Mouse (Mus musculus) heart, embryonic 14.5 days (tissue): ENCODE data around the gene Shisa4. TPM values are rescaled to one million over a fixed set of nuclear protein-coding genes. Genes with fewer than 3 reads are reported as not detected.

ENCODE experiments used
- ATAC-seq: fragments of 200-750 bp; cut with Nextera tagmentation; 2 replicates; pipeline ENCODE4 v1.8.0; 2017; ENCODE audit warnings: low read depth, moderate TSS enrichment; ENCODE audit not compliant: insufficient number of reproducible peaks, insufficient read depth, low FRiP score
- H3K27ac ChIP-seq, 2 experiments: fragments of 200-500 bp in 1 of 2; fragments of 300-500 bp in 1 of 2; sonication (generic) in 1 of 2; replicated peaks in 1 of 2; 2 replicates each; pipeline ENCODE4 v1.5.1; 2012 to 2014; ENCODE audit warnings: low read depth in 2 of 2, low read length in 2 of 2, control low read depth in 1 of 2, mild to moderate bottlenecking in 1 of 2, mixed read lengths in 1 of 2; ENCODE audit not compliant: control insufficient read depth in 1 of 2, insufficient read depth in 1 of 2
- H3K27me3 ChIP-seq: fragments of 300-500 bp; sonication (generic); 2 replicates; pipeline ENCODE4 v1.6.1; 2014; ENCODE audit warnings: mild to moderate bottlenecking, low read length, control low read depth; ENCODE audit not compliant: control insufficient read depth, insufficient read depth
- H3K36me3 ChIP-seq: fragments of 300-500 bp; sonication (generic); 2 replicates; pipeline ENCODE4 v1.6.1; 2014; ENCODE audit warnings: mild to moderate bottlenecking, control low read depth, low read length, mixed read lengths; ENCODE audit not compliant: control insufficient read depth, insufficient read depth
- H3K4me1 ChIP-seq, 2 experiments: fragments of 200-500 bp in 1 of 2; fragments of 300-500 bp in 1 of 2; sonication (generic) in 1 of 2; 2 replicates each; pipeline ENCODE4 v1.6.1; 2012 to 2014; ENCODE audit warnings: low read length in 2 of 2, control low read depth in 1 of 2, mixed read lengths in 1 of 2; ENCODE audit not compliant: control insufficient read depth in 2 of 2, insufficient read depth in 2 of 2
- H3K4me2 ChIP-seq: fragments of 300-500 bp; sonication (generic); 2 replicates; pipeline ENCODE4 v1.6.1; 2014; ENCODE audit warnings: mild to moderate bottlenecking, low read length
- H3K4me3 ChIP-seq, 2 experiments: fragments of 200-500 bp in 1 of 2; fragments of 300-500 bp in 1 of 2; sonication (generic) in 1 of 2; 2 replicates each; pipeline ENCODE4 v1.5.1; 2012 to 2014; ENCODE audit warnings: low read length in 2 of 2, mild to moderate bottlenecking in 2 of 2, control low read depth in 1 of 2, low read depth in 1 of 2, moderate library complexity in 1 of 2; ENCODE audit not compliant: control insufficient read depth in 1 of 2, insufficient read depth in 1 of 2
- H3K9ac ChIP-seq: fragments of 300-500 bp; sonication (generic); 2 replicates; pipeline ENCODE4 v1.6.1; 2014; ENCODE audit warnings: mild to moderate bottlenecking, low read length
- H3K9me3 ChIP-seq: fragments of 300-500 bp; sonication (generic); 2 replicates; pipeline ENCODE4 v1.6.1; 2016; ENCODE audit warnings: low read length, control low read depth; ENCODE audit not compliant: control insufficient read depth
- WGBS: fragments of 180-500 bp; shearing (Covaris S2); extraction: QIAGEN DNeasy Blood & Tissue Kit; methylation state at CpG from one replicate; pipeline ENCODE4 v1.1.7; 2014; 5-methylcytosine and 5-hydroxymethylcytosine counted together
- polyA plus RNA-seq: library from polyadenylated mRNA; unstranded; fragments of >200 nt; fragmentation: Nextera tagmentation; extraction: Ambion mirVana; gene quantifications from 2 replicates; pipeline ENCODE4 v1.2.1, GENCODE M21; 2014

Gene Shisa4
- polyA plus RNA-seq, 1 experiment from 2014 or later = 22.5 TPM

DNA sequence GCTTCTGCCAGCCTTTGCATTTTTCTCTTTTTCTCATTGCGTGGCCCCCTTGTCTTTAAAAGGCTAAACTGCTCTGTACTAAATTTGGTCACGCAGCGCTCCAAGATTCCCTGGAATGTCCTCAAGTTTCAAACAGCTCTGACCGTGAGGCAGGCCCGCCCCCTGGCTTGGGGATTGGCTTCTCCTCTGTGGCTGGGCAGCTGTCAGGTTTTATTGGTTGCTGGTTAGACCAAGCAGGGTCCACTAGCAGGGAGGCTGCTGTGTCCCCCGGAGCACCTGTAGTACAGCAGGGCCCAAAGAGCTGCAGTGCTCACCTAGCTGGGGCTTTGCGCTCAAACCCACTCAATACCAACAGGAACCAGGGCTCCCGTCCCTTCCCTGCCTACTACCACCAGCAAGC lies 50.5 kb downstream of the Shisa4 start, which contains the start of gene Lmod1:
Lmod1 (plus strand) TSS at position 237 of the 400 bp plus-strand sequence.
- no peaks in the 10 kb centered on the region for H3K27me3 ChIP-seq
- no peaks in the 10 kb centered on the region for H3K9me3 ChIP-seq
- 0 out of 4 replicates have a peak within 1 kb of the TSS, but pooled peaks of 1 of the 2 experiments have one; percentile 8 for H3K27ac ChIP-seq
- peaks cover 3 to 4% of the 10 kb centered on the region in 2 experiments; a peak in 1 of 4 replicates for H3K4me1 ChIP-seq
- peak within 1 kb of the TSS; percentile 53 for H3K4me2 ChIP-seq
- no peak for ATAC-seq
- WGBS = 13% methylated on average over 8 of the region's 8 CpGs
- peak within 1 kb of the TSS; percentile 57 for H3K9ac ChIP-seq
- peak within 1 kb of the TSS; percentile 27 for H3K4me3 ChIP-seq
- H3K36me3 ChIP-seq = no peaks in the 10 kb centered on the region

DNA sequence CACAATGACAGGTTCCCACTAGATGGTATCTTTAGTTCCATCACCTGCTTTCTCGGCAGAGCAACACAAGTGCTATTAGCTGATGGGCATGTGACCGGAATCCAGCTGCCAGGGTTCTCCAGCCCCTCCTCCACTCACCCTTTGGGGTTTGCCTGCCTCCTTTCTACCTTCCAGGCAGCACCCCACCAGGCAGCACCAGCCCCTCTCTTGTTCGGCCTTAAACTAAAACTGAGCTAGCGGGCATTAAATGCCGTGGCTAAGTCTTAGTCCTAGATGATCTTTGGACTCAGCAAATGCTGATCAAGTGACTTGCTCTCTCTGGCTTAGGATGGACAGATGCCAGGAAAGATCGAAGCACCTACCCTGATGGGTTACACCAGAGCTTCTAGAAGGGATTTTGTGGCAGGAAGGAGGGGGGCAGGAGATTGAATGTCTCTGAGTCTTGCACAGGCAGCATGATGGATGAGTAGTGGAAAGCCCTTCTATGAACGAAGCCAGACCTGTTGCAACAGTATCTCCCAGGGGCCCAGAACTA lies 51.6 kb downstream of the Shisa4 start:
- Histone ChIP-seq H3K9me3 (no peaks in the 10 kb centered on the region), H3K36me3 (no peaks in the 10 kb centered on the region), H3K9ac (no peak overlapping the region), H3K27ac (no peak overlapping the region), H3K4me2 (no peak overlapping the region), H3K27me3 (no peaks in the 10 kb centered on the region), H3K4me1 (peaks cover 3 to 4% of the 10 kb centered on the region in 2 experiments; a peak in 1 of 4 replicates), H3K4me3 (no peak overlapping the region)
- 82% methylated on average over 7 of the region's 7 CpGs for WGBS
- ATAC-seq = no peak

Other genes starting within 250 kb of the Shisa4 start
- gene Ptpn7, start 242.5 kb downstream of the Shisa4 start, polyA plus RNA-seq = 0.54 and 0.63 TPM in 2 replicates
- gene Arl8a, start 228.4 kb downstream of the Shisa4 start, polyA plus RNA-seq = 34.3 and 37.2 TPM in 2 replicates
- gene Gpr37l1, start 207.6 kb downstream of the Shisa4 start, polyA plus RNA-seq = not detected in 2 replicates
- gene Elf3, start 116.7 kb downstream of the Shisa4 start, polyA plus RNA-seq = 0.13 and 0.39 TPM in 2 replicates
- 53.4 and 56.2 TPM in 2 replicates for gene Rnpep, start 91.2 kb downstream of the Shisa4 start, polyA plus RNA-seq
- gene Timm17a, start 61.5 kb downstream of the Shisa4 start, polyA plus RNA-seq = 369 and 374 TPM in 2 replicates
- gene Lmod1, start 50.4 kb downstream of the Shisa4 start, polyA plus RNA-seq = 0.51 and 1.2 TPM in 2 replicates
- gene Ipo9, start 55.3 kb upstream of the Shisa4 start, polyA plus RNA-seq = 80.6 and 82.1 TPM in 2 replicates
- gene Nav1, start 232.1 kb upstream of the Shisa4 start, polyA plus RNA-seq = 28.0 and 33.6 TPM in 2 replicates